Mouse (Mus musculus): ENCODE results near the gene Gcsam. TPM values are rescaled to one million over a fixed set of nuclear protein-coding genes. Genes with fewer than 3 reads are reported as not detected.

The Gcsam gene
- polyA plus RNA-seq, 1 experiment from 2014 or later = 0.09 TPM

Other genes starting within 250 kb of the Gcsam start
- 77.7 and 90.0 TPM in 2 replicates for gene Cd200, start 201.3 kb upstream of the Gcsam start, polyA plus RNA-seq (2016; fragmentation: Nextera tagmentation; extraction: Ambion mirVana)
- gene Gm609, start 117.4 kb upstream of the Gcsam start, polyA plus RNA-seq (2016; fragmentation: Nextera tagmentation; extraction: Ambion mirVana) = not detected in 2 replicates
- not detected in 2 replicates for gene Gm17783, start 78.3 kb upstream of the Gcsam start, polyA plus RNA-seq (2016; fragmentation: Nextera tagmentation; extraction: Ambion mirVana)
- gene Slc9c1, start 75.1 kb upstream of the Gcsam start, polyA plus RNA-seq (2016; fragmentation: Nextera tagmentation; extraction: Ambion mirVana) = not detected in 2 replicates
- 0.08 and 0.10 TPM in 2 replicates for gene BC016579, start 43.7 kb downstream of the Gcsam start, polyA plus RNA-seq (2016; fragmentation: Nextera tagmentation; extraction: Ambion mirVana)
- 0.52 and 0.85 TPM in 2 replicates for gene Tmprss7, start 83.3 kb downstream of the Gcsam start, polyA plus RNA-seq (2016; fragmentation: Nextera tagmentation; extraction: Ambion mirVana)
- 383 and 400 TPM in 2 replicates for gene Tagln3, start 114.2 kb downstream of the Gcsam start, polyA plus RNA-seq (2016; fragmentation: Nextera tagmentation; extraction: Ambion mirVana)
- 48.9 and 49.5 TPM in 2 replicates for gene Abhd10, start 132.6 kb downstream of the Gcsam start, polyA plus RNA-seq (2016; fragmentation: Nextera tagmentation; extraction: Ambion mirVana)